Mouse (Mus musculus): ENCODE results near the gene Immp2l.

GRCm38 (mm10) chr12:41023511-41024421 lies at the start of gene Immp2l:
- TF ChIP-seq CTCF (IDR thresholded peaks at IDR 0.05; ENCODE audit: low read depth, low read length) (no peak), POLR2A (IDR thresholded peaks at IDR 0.05; ENCODE audit: extremely low read depth, insufficient read depth, low read length) (peak; percentile 85)

Measured in liver, adult 2 months (tissue).